Mouse (Mus musculus) CD8-positive naive resting alpha-beta T cell, adult 57 days (primary cell): ENCODE results near the gene Padi4. TPM values are rescaled to one million over a fixed set of nuclear protein-coding genes. Genes with fewer than 3 reads are reported as not detected.

Experiments
- total RNA-seq: library from RNA; stranded (reverse); gene quantifications from one replicate; pipeline ENCODE4 v1.2.4, GENCODE M21; 2023

Gene Padi4
- total RNA-seq: 0.67 TPM

DNA sequence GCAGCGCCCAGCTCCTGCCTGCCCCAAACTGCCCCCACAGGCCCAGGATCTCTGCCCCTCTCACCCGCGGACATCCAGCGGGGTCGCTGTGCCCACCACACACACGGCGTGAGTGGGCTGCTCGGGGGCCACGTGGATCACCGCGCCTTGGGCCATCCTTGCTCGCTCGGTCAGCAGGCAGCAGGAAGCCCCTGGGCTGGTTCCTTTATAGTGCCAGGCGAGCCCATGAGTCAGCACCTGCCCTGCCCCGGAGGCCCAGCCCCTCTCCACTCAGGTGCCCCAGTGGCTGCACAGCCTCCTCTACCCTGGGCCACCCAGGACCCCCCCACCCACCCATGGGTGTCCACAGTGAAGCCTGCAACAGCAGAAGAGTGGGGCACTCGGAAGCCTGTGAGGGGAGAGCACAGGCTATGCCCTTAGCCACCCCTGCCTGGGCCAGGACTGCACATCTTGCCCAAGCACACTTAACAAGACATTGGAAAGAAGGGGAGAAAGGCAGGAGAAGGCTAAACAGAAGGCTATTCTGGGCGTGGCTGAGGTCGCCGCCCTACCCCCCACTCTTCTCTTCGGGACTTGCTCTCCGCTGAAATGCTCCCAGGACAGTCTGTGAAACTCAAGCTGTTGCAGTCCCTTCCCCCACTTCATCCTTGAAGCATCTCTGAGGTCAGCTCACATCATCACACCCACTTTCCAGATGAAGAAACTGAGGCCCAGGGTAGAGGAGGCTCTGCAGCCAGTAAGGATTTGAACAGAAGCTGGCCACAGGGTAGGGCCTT is at the start of gene Padi4:
Gene Padi4, minus strand, starts transcription at position 212 of the 776 bp plus-strand sequence.

DNA sequence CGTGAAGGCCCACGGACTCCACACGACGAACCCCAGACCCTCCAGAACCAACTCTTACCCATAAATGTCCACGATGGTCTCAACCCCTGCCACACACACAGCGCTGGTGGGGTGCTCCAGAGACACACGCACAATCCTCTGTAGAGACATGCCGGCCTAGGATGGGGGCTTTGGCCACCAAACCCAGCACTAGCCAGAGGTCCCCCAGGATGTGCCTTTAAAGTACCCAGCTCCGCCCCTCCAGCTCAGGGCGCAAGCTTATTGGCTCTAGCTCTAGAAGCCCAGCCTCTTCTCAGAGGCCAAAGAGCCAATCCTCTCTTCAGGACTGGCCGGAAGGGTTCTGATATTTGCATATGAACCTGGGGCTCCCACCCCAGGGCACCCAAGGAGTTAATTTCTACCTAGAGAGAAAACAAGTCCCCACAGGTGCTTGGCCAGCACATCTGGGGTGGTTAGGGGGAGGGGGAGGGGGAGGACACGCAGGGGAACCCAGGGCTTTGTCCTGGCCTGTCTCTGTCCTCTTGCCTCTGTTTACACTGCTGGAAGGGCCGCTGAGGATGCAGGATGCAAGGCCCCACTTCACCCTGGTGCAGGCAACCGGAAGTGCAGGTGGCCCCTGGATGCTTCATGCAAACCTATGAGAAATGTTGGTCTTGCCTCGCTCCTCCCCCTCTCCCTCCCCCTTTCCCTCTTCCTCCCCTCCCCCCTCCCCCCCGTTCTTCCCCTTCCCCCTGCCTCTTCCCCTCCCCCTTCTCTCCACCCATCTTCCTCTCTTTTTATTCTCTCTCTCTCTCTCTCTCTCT is 36.6 kb upstream of the Padi4 start, which contains the start of gene Padi3:
Gene Padi3, minus strand, starts transcription at position 191 of the 803 bp plus-strand sequence.

DNA sequence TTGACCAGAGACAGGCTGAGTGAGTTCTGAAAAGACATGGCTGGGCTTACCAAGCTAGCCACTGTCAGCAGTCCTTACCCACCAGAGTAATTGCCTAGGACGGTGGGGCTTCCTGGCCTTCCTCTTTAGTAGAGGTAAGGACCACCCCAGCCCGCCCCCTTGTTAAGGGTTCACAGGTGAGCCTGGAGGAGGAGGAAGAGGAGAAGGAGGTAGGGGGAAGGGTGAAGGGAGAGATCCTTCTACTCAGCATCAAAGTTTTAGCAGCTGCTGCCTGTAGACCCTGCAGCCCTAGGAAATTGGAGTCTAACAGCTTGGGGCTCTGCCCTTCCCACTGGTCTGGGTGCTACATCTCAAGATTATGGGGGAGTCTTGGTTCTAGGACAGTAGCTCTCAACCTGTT is 31.5 kb downstream of the Padi4 start, which contains the start of gene Padi6:
Gene Padi6, minus strand, starts transcription at position 101 of the 400 bp plus-strand sequence.

DNA sequence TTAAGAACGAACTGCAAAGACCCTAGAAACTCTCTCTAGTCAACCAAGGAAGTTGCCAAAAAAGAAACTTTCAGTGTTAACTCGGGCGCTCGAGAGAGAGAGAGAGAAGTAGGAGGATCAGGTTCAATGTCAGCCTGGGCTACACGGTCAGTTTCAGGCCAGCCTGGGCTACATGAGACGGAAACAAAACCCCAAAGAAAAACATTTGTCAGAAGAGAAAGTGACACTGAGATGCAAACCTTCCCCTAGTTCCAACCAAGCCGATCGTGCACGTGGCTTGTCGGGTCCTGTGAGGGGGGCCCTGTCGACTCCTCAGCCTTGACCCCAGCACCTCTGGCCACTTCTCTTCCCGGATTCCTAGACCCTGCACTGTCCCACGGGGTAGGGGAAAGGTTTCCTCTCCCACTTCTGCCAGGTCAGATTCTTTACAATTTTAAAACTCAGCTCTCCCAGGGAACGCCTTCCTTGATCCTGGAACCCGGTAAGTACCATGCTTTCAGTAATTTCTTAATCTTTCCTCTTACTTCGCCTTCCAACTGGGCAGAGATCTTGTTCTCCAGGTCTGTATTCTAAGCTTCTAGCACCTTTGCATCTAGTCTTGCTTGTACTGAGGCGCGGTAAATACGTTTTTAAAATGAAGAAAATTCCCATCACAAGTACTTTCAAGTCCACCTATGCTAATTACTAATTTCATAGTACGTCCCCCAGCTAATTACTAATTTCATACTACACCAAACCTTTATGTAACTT is 73.6 kb downstream of the Padi4 start, which contains the start of gene Rcc2:
Gene Rcc2, plus strand, starts transcription at position 273 of the 750 bp plus-strand sequence.

Other genes starting within 250 kb of the Padi4 start
- gene Arhgef10l, start 108.2 kb downstream of the Padi4 start, total RNA-seq: 0.77 TPM
- gene Rcc2, start 73.7 kb downstream of the Padi4 start, total RNA-seq: 134 TPM
- gene Padi6, start 31.6 kb downstream of the Padi4 start, total RNA-seq: not detected
- not detected for gene Padi3, start 36.4 kb upstream of the Padi4 start, total RNA-seq
- 0.31 TPM for gene Padi1, start 71.5 kb upstream of the Padi4 start, total RNA-seq
- 42.4 TPM for gene Padi2, start 132.1 kb upstream of the Padi4 start, total RNA-seq
- gene Sdhb, start 187.0 kb upstream of the Padi4 start, total RNA-seq: 84.0 TPM
- 31.8 TPM for gene Atp13a2, start 212.6 kb upstream of the Padi4 start, total RNA-seq
- not detected for gene Mfap2, start 236.2 kb upstream of the Padi4 start, total RNA-seq